Mouse (Mus musculus) ovary, adult 10 weeks (tissue): ENCODE measurements around the gene Dync1li1. TPM values are rescaled to one million over a fixed set of nuclear protein-coding genes. Genes with fewer than 3 reads are reported as not detected.

ENCODE experiments used
- polyA plus RNA-seq: library from polyadenylated mRNA; stranded (reverse); fragments of 350-450 nt; fragmentation: Illumina TruSeq; extraction: RNeasy Lipid Tissue Mini Kit (QIAGEN cat#74804); gene quantifications from one replicate; pipeline ENCODE4 v1.2.3, GENCODE M21; 2014

The Dync1li1 gene
- polyA plus RNA-seq = 48.8 TPM

GRCm38 (mm10) chr9:114688252-114688952, at the start of gene Dync1li1:
Dync1li1 (plus strand) TSS chr9:114688790.

DNA sequence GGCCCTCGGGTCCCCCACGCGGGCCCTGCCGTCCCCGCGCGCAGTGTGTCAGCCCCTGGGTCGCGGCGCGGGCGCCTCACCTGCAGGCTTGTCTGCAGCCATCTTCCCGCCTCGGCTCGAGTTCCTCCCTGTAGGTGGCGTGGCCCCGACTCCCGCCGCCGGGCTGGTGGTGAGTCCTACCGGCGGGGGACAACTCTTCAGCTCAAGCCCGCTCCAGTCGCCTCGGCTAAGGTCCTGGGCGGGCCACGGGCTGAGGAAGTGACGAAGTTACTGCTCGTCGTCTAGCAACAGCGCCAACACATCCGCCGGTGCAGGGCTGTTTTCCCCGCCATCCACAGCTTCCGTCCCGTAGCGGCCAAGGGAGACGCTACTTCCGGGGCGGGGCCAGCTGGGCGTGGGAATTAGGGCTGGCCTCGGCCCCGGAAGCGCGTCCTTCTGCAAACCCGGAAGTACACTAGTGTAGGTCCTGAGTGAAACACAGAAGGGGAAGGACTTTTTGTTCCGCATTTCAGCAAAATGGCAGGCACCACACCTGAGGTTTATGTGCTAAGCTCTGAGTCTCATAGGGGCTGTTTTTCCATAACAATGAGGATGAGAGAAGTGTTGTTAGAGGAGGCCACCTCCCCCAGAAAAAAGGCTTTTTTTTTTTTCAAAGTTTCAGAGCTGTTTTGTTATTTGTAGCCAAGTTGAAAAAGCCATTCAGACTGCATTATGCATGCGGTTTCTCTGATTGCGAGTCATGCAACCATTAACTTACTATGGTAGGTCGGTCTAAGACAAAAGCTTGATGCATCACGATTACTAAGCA, 48.5 kb upstream of the Dync1li1 start, which contains the start of gene Cnot10:
Gene Cnot10, minus strand, starts transcription at position 346 of the 808 bp plus-strand sequence.

DNA sequence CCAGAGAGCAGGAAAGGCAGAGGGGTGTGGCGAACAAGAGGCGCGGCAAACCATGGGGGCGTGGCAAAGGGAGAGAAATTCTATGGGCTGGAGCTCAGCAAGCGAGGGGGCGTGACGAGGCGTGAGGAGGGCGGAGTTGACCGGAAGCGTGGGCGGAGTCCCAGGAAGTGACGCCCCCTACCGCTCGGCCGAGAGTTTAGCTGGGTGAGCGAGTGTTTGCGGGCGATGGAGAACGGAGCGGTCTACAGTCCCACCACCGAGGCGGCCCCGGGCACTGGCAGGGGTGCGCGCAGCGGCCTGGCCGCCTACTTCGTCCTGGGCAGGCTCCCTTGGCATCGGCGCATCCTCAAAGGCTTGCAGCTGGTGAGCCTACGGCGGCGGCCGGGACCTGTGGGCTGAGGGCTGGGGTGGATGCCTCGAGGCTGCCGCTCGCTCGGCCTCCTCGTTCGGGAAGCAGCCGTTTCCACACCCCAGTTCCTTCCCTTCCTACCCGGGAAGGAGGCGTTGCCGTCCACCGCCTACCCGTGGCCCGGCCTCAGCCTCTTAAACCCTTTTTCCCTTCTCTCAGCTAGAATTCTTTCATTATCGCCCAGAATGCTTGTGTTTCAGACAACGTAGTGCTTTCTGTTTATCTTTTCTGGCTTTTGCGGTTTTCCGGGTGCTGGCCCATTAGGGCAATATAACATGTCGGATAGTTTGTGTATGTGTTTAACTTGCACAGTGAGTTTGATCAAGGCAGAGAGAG, 42.6 kb downstream of the Dync1li1 start, which contains the start of gene Cmtm6:
Gene Cmtm6, plus strand, starts transcription at position 106 of the 745 bp plus-strand sequence.

Other genes starting within 250 kb of the Dync1li1 start
- not detected for gene Ccr4, start 183.9 kb upstream of the Dync1li1 start, polyA plus RNA-seq
- not detected for gene C130032M10Rik, start 173.1 kb upstream of the Dync1li1 start, polyA plus RNA-seq
- 0.37 TPM for gene Trim71, start 124.4 kb upstream of the Dync1li1 start, polyA plus RNA-seq
- gene Cnot10, start 48.6 kb upstream of the Dync1li1 start, polyA plus RNA-seq = 52.4 TPM
- 78.2 TPM for gene Cmtm6, start 42.3 kb downstream of the Dync1li1 start, polyA plus RNA-seq
- gene Cmtm7, start 93.1 kb downstream of the Dync1li1 start, polyA plus RNA-seq = 2.8 TPM
- 13.1 TPM for gene Cmtm8, start 155.4 kb downstream of the Dync1li1 start, polyA plus RNA-seq
- gene Gpd1l, start 245.2 kb downstream of the Dync1li1 start, polyA plus RNA-seq = 41.9 TPM